Mouse (Mus musculus) cerebellum, adult 11 months (tissue): ENCODE results near the gene Spcs3.
A peak's percentile ranks its signal among the peaks of the same experiment; 100 is the strongest.
"Not testable (repeated sequence)": the region's sequence is repeated elsewhere in the genome, so short reads cannot be mapped to it uniquely, and the experiment has no call there.

Source experiments
- DNase-seq: peaks from one replicate; pipeline ENCODE4 v3.0.0; 2022

Gene Spcs3

DNA sequence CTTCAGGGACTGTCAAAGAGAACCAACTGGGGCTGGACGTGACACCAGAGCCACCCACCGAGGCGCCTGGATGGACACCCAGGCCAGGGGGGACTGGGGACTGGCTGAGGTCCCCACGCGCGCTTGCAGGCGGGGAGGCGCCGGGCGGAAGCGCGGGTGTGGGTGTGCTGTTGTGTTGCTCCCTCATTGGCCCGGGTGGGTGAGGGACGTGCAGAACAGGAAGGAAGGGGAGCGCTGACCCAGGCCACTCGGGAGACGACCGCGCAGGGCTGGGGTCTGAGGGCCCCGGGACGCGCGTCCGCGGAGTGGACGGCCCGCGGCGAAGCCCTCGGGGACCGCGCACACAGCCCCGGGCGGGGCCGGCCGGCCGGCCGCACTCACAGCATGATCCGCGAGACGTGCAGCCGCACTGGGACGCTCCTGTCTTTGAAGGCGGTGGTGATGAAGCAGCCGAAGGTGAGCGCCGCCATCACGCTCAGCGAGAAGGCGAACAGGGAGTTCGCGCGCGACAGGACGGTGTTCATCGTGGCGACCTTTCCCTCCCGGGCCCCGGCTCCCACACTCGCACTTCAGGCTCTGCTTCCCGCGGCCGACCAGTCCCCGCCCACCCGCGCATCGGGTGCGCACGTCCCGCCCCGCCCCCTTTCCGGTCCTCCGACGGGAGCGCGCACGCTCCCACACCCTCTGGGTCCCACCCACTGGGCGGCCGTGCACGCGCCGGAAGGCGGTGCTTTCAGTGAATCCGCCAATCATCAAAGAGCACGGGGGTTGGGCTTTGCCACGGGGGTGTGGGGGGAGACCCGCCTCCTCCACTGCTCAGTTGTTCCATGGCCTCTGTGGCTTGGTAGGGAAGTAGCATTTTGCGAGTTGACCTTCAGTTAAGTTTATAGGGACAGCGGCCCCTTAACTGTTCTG lies at the start of gene Spcs3, which contains the start of gene Asb5:
Spcs3 (minus strand) TSS at position 617 of the 915 bp plus-strand sequence.
Asb5 (plus strand) TSS at position 199 of the 915 bp plus-strand sequence.
- peak; percentile 96 for DNase-seq

- no peak for DNase-seq
Measured at GRCm38 (mm10) chr8:54570618-54571609, 41.1 kb upstream of the Spcs3 start.

DNA sequence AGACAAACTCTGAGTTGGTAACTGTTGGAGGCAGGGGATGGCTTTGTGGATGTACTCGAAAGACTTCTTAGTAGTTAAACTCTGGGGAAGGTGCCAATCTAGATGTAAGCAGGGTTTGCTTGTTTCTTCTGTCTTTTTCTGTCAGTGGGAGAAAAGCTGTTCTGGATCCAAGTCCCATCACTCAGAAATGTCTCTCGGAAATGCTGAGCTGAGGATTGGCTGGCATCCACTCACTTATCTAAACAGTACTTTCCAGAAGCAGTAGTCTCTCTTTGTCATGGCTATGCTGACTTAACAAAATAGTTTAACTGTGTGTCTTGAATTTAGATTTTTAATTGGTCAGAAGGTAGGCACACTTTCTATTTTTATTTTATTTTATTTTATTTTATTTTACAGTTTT lies 37.4 kb upstream of the Spcs3 start:
- DNase-seq, result no peak

DNA sequence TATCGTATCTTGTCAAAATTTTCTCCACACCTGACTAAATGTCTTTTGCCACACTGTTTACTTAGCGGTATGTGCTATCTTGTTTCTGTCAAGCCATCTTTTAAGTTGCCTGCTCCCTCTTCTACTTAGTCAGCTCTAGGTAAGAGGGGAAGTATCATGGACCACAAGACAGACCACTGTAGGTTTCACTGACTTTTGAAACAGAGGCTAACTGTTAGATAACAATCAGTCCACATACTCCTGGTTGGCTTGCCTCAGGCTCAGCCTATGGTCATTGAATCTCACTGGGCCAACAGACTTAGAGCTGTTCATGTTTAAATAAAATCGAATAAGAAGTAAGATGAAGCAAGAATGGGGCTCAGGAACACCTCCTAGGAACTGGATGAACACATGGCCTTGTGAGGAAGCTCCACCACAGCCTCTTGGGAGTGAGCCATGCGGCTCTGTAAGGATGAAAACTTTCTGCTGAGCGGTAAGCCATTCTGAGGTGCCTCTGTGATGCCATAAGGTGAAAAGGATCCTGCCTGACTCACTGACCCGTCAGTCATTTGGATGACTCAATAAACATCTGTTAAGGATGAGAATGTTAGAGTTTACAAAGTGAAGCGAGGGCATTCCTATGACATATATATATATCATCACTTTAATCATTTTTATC lies 35.9 kb upstream of the Spcs3 start:
- no peak for DNase-seq

DNA sequence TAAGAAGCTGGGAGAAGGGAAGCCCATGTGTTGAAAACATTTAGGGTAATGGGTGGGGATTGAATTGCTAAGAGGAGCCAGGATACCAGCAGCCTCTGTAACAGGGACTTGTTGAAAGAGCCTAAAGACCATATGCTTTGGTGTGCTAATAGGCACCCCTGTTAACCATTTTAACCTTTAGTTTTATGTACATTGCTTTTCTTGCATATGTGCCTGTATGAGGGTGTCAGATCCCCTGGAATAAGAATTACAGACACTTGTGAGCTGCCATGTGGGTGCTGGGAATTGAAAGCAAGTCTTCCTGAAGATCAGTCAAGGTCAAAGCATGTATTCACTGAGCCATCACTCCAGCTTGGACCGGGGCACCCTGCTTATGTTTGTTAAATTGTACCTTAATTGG lies 35.4 kb upstream of the Spcs3 start:
- no peak for DNase-seq

DNA sequence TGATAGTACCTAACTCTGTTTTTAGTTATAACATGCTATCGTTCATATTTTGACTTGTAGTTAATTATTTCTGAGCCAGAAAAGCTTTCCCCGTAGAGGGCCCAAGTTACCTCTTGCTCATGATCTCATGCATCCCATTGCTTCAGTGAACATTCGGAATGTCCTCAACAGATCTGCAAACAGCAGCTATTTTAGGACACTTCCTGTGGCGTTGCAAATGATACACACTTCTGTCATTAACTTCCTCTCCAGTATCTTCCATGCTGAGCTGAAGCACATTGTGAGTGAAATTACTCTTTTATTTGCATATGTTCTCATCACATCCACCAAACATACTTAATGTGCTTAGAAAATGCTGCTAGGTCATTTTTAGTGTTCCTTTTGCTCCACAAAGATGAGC lies 32.3 kb upstream of the Spcs3 start:
- no peak for DNase-seq

- DNase-seq, result no peak
Measured at GRCm38 (mm10) chr8:54554921-54555320, 25.1 kb upstream of the Spcs3 start.

DNA sequence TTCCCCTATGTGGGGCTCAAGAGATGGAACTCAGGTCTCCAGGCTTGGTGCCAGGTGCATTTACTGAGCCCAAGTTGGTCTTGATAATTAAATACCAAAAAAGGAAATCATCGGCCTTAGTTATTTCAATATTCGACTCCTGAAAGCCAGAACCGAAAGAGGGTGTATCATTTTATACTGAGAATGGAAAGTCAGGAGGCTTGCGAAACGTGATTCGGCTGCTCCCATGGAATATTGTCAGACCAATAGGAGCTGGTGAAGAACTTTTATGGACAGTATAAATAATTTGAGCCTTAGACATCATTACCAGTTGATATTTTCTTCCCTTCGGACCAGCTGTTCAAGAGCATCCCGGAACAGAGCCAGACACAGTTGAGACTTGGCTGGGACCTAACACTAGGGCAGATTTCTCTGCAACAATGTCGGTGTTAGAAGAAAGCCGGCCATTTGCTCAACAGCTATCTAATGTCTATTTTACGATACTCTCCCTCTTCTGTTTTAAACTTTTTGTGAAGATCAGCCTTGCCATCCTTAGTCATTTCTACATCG lies 20.3 kb upstream of the Spcs3 start:
- no peak for DNase-seq

GRCm38 (mm10) chr8:54548383-54548782 lies 18.6 kb upstream of the Spcs3 start:
- no peak for DNase-seq

GRCm38 (mm10) chr8:54541331-54541730 lies 11.5 kb upstream of the Spcs3 start:
- DNase-seq, result no peak

GRCm38 (mm10) chr8:54537285-54537684 lies 7.5 kb upstream of the Spcs3 start:
- DNase-seq, result no peak

DNA sequence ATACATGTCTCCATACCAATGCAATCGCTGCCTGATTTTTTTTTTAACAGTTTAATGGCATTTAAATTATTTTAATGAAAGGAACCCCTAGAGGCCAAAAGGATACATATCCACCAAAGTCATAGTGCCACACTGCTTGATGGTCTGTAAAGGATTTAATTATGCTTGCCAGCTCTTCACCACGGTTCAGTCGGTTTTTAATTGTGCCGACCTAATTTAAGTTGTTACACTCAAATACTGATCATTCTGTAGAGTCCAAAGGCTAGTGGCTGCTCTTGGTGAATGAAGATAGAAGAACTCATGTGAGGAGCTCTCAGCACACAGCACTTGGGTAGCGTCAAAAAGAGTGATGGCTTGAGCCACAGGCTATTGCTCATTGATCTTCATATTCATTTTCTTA lies 5.4 kb upstream of the Spcs3 start:
- no peak for DNase-seq

DNA sequence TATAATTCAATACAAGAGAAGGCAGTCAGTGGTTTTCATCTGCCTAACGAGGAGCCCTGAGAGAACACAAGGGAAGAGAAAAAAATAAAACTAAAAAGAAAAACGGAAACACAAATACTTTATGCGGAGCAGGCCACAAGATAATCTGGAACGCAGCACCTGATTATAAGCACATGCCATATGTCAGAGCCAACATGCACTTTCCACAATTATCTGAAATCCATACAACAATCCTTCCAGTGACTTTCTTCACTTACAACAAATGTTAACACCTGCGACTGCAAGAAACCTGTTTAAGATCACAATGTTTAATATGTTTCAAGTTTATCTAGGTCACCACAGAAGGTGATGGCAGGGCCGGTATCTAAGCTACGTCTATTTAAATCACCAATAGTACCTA lies 1.2 kb downstream of the Spcs3 start:
- no peak for DNase-seq

- no peak for DNase-seq
Measured at GRCm38 (mm10) chr8:54526700-54527099, 3.1 kb downstream of the Spcs3 start.

DNA sequence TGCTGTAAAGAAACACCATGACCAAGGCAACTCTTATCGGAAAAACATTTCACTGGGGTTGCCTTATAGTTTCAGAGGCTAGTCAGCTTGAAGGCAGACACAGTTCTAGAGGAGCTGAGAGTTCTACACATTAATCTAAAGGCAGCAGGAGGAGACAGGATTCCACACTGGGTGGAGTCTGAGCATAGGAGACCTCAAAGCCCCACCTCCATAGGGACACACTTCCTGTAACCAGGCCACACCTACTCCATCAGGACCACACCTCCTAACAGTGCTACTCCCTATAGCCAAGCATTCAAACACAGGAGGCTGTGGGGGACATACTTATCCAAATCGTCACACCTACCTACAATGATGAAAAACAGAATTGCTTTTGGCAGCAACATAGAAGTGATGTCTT lies 4.2 kb downstream of the Spcs3 start:
- no peak for DNase-seq

GRCm38 (mm10) chr8:54520516-54520915 lies 9.3 kb downstream of the Spcs3 start:
- DNase-seq, result no peak

DNA sequence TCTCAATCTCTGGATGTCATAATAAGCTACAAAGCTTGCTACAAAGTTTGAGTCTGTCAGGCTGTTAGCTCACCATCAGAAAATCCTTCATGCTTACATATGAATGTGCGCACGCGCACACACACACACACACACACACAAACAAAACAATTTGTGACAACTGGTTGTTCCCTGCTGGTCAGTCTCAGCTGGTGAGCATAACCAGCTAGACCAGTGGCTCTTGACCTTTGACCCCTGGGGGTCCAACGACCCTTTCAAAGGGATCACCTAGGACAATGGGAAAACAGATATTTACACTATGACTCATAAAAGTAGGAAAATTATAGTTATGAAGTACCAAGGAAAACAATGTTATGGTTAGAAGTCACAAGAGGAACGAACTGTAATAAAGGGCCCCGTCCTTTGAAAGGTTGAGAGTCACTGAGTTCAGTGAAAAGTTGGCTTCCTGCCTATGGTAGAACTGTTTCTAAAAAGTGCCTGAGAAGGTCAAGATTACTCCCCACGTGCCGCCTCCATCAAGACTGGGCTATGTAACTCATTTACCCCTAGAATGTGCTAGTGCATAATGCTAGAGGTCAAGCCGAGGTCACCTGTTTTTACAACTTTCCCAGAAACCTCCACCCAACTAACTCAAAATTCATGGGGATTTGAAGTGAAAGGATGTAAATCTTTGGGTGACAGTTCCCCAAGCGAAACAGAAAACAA lies 10.9 kb downstream of the Spcs3 start:
- DNase-seq, result no peak

GRCm38 (mm10) chr8:54512200-54512599 lies 17.6 kb downstream of the Spcs3 start:
- DNase-seq, result not testable (repeated sequence)

DNA sequence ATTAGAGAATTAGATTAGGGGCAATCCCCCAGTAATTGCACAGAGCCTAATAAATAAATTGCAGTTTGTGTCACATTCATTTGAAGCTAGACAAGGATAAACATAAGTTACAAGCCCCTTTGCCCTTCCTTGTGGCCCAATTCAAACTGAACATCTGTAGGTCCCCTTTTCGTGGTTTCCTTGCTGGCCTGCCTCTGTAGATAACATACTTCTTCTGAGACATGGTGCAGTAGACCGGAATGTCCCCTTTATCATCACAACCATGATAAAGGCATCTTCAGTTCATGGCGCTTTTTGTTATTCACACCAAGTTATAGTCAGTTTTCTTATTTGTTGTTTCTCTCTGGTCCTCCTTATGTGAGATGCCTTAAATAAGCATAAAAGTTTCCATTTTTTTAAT lies 18.0 kb downstream of the Spcs3 start:
- no peak for DNase-seq

DNA sequence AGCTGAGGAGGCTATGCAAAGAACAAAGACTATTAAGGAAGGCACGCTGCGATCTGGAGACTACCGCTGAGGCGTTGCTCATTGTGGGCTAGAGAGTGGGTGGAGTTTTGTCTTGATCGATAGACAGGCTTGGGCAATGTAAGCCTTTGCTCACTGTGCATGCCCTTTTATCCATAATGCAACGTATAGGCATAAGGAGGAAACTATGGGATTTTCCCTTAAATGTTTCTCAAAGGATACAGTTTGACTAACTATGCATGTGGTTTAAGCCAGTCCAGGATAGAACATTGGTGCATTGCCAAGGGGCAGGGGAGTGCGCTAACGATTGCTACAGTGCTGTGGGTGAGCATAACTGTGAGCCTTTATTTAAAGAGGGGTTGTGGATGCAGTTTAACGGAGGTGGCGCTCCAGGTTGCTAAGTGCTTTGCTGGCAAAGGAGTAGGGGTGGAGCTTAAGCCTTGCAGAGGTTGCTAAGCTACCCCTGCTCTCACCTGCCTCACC lies 20.5 kb downstream of the Spcs3 start:
- no peak for DNase-seq

GRCm38 (mm10) chr8:54508814-54509213 lies 21.0 kb downstream of the Spcs3 start:
- DNase-seq, result no peak

GRCm38 (mm10) chr8:54508096-54508456 lies 21.7 kb downstream of the Spcs3 start:
- DNase-seq, result no peak
